Mouse (Mus musculus) midbrain, embryonic 10.5 days (tissue): ENCODE results near the gene Eea1. TPM values are rescaled to one million over a fixed set of nuclear protein-coding genes. Genes with fewer than 3 reads are reported as not detected.

Source experiments
- DNase-seq: peaks from one replicate; pipeline ENCODE4 v3.0.0-alpha.2; 2017; ENCODE audit warnings: low spot score
- H3K27ac ChIP-seq: fragments of 300-500 bp; sonication (generic); replicated peaks from 2 replicates; pipeline ENCODE4 v1.5.1; 2016; ENCODE audit warnings: mild to moderate bottlenecking
- H3K27me3 ChIP-seq: fragments of 300-500 bp; sonication (generic); 2 replicates; pipeline ENCODE4 v1.6.1; 2016; ENCODE audit warnings: low read depth, mild to moderate bottlenecking; ENCODE audit not compliant: poor library complexity, severe bottlenecking
- H3K36me3 ChIP-seq: fragments of 300-500 bp; sonication (generic); 2 replicates; pipeline ENCODE4 v1.6.1; 2016; ENCODE audit warnings: mild to moderate bottlenecking, moderate library complexity
- H3K4me1 ChIP-seq: fragments of 300-500 bp; sonication (generic); 2 replicates; pipeline ENCODE4 v1.6.1; 2016
- H3K4me3 ChIP-seq: fragments of 300-500 bp; sonication (generic); 2 replicates; pipeline ENCODE4 v1.5.1; 2016; ENCODE audit warnings: mild to moderate bottlenecking, moderate library complexity
- H3K9me3 ChIP-seq: fragments of 300-500 bp; sonication (generic); replicated peaks from 2 replicates; pipeline ENCODE4 v1.6.1; 2016; ENCODE audit warnings: mild to moderate bottlenecking
- WGBS: fragments of 180-500 bp; shearing (Covaris S2); methylation state at CpG from one replicate; pipeline ENCODE4 v1.1.7; 2016; 5-methylcytosine and 5-hydroxymethylcytosine counted together
- polyA plus RNA-seq: library from polyadenylated mRNA; unstranded; fragments of >200 nt; fragmentation: Nextera tagmentation; extraction: Ambion mirVana; gene quantifications from 2 replicates; pipeline ENCODE4 v1.2.1, GENCODE M21; 2016

The Eea1 gene
- polyA plus RNA-seq, 1 experiment from 2014 or later = 10.1 TPM

DNA sequence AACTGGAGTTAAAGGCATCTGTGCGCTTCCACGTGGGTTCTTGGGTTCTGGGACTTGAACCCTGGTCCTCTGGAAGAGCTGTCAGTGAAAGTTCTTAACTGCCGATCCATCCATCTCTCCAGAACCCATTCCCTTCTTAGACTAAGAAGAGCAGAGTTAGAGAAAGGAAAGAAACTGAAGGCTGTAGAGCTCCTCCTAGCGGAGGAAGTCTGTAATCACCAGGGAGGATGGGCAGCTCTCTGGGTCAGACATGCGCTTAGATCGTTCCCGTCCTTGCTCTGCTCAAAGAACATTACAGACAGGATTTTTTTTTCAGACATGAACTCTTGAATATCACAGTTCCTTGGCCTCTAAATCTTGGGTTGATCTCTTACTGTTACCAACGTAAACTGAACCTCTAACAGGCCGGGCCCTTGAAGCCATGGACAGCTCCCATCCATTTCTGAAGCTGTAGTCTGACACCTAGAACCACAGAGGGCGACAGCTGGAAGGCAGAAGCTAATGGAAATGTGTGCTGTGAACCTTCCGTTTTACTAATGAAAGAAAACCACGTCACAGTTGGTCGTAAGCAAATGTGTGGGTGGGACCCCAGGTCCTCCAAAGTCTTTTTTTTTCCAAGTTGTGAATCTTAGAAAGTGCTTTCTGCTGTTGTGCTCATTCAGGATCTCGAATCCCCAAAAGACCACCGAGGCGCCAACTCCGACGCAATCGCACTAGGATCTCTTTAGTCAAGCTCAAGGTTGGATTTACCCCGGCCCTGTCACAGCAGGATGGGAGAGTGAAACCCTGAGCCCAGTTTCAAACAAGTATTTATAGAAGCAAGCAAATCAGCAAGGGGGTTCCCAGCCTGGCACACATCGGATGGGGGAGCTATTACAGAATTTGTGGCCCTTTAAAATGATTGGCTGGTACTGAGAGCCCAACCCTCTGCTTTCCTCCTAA, 140.3 kb downstream of the Eea1 start:
- Histone ChIP-seq H3K4me3 (no peak overlapping the region), H3K27me3 (no peaks in the 10 kb centered on the region)

GRCm38 (mm10) chr10:96082203-96082602, 141.8 kb downstream of the Eea1 start:
- Histone ChIP-seq H3K27ac (no peak overlapping the region), H3K9me3 (no peaks in the 10 kb centered on the region), H3K4me3 (no peak overlapping the region), H3K4me1 (no peaks in the 10 kb centered on the region), H3K27me3 (no peaks in the 10 kb centered on the region), H3K36me3 (no peaks in the 10 kb centered on the region)
- 87% methylated on average over 3 of the region's 3 CpGs for WGBS
- DNase-seq = no peak

More for the DNA sequence above, 140.3 kb downstream of the Eea1 start:
- Histone ChIP-seq H3K9me3 (no peaks in the 10 kb centered on the region), H3K36me3 (no peaks in the 10 kb centered on the region), H3K4me1 (0 out of 2 replicates have a peak, but pooled peaks cover 6% of the 10 kb centered on the region), H3K27ac (no peak overlapping the region)
- peak; percentile 27 for DNase-seq
- WGBS = 63% methylated on average over 21 of the region's 21 CpGs

- H3K36me3 ChIP-seq = no peaks in the 10 kb centered on the region
- H3K27me3 ChIP-seq = peaks cover 14% of the 10 kb centered on the region; the same call in 1 of the 2 replicates
- peaks cover 17% of the 10 kb centered on the region for H3K4me1 ChIP-seq
- 41% methylated on average over 1 of the region's 1 CpGs for WGBS
- H3K4me3 ChIP-seq = no peak overlapping the region
- no peaks in the 10 kb centered on the region for H3K9me3 ChIP-seq
- H3K27ac ChIP-seq = no peak overlapping the region
- no peak for DNase-seq
Measured at GRCm38 (mm10) chr10:96089744-96090143, 149.3 kb downstream of the Eea1 start.

DNA sequence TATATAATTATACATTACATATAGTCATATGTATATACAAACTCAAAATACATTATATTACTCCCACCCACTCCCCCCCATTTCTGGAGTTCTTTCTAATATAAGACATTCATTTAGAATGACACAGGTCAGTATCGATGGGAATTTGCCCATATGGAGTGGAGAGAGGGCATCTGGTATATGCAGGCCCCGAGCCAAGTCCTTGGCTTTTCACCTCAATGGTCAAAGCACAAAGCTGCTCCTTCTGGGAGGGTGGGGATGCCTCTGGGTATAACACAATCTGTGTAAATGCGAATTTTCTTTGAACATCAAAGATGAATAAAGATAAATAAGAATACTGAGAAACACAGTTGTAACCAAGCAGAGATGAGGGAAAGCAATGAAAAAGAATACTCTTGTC, 149.9 kb downstream of the Eea1 start:
- 84% methylated on average over 3 of the region's 3 CpGs for WGBS
- H3K4me1 ChIP-seq = peaks cover 19% of the 10 kb centered on the region
- no peaks in the 10 kb centered on the region for H3K36me3 ChIP-seq

GRCm38 (mm10) chr10:96093890-96094531, 153.6 kb downstream of the Eea1 start:
- Histone ChIP-seq H3K27ac (no peak overlapping the region), H3K27me3 (peaks cover 14% of the 10 kb centered on the region; the same call in 1 of the 2 replicates), H3K4me3 (no peak overlapping the region), H3K4me1 (peaks cover 19% of the 10 kb centered on the region), H3K36me3 (no peaks in the 10 kb centered on the region), H3K9me3 (no peaks in the 10 kb centered on the region)
- no peak for DNase-seq
- 61% methylated on average over 2 of the region's 2 CpGs for WGBS

More for the DNA sequence above, 149.9 kb downstream of the Eea1 start:
- no peak overlapping the region for H3K27ac ChIP-seq
- H3K4me3 ChIP-seq = no peak overlapping the region
- no peaks in the 10 kb centered on the region for H3K9me3 ChIP-seq
- DNase-seq = no peak
- peaks cover 14% of the 10 kb centered on the region; the same call in 1 of the 2 replicates for H3K27me3 ChIP-seq

DNA sequence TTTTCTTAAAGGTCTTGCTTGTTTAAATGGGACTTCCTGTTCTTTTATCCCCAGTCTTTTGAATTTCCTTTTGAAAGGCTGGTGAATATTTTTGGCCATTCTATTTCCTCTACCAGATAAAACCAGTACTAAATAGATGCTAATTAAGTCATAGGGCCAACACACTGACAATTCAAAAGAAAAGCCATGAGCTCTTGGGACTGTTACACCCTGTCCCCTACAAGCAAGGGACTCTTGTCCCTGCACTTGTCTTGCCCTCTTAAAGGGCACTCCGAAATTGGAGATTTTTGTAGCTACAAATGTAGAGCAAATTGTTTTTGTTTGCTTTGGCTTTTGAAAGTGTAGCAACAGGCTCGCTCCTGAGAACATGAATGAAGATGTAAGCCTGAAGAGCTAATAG, 154.1 kb downstream of the Eea1 start:
- H3K4me3 ChIP-seq = no peak overlapping the region
- 63% methylated on average over 2 of the region's 2 CpGs for WGBS
- H3K9me3 ChIP-seq = no peaks in the 10 kb centered on the region
- DNase-seq = no peak
- H3K27ac ChIP-seq = no peak overlapping the region
- H3K27me3 ChIP-seq = peaks cover 14% of the 10 kb centered on the region; the same call in 1 of the 2 replicates
- H3K36me3 ChIP-seq = no peaks in the 10 kb centered on the region
- peaks cover 16% of the 10 kb centered on the region for H3K4me1 ChIP-seq

Other genes starting within 250 kb of the Eea1 start
- gene Gm33543, start 97.7 kb upstream of the Eea1 start, polyA plus RNA-seq = not detected in 2 replicates
- not detected in 2 replicates for gene Gm5426, start 196.0 kb downstream of the Eea1 start, polyA plus RNA-seq